Mouse (Mus musculus): ENCODE data around the gene Fam104a. TPM values are rescaled to one million over a fixed set of nuclear protein-coding genes. Genes with fewer than 3 reads are reported as not detected.

Gene Fam104a
- polyA plus RNA-seq, 1 experiment, result 40.1 TPM

- no peaks in the 10 kb centered on the region for H3K36me3 ChIP-seq (ENCODE audit: control insufficient read depth, insufficient read depth)
- no peaks in the 10 kb centered on the region for H3K27me3 ChIP-seq (ENCODE audit: control insufficient read depth, insufficient read depth, insufficient read length)
- no peak overlapping the region for H3ac ChIP-seq (ENCODE audit: control insufficient read depth, insufficient read length, low read depth)
- H3K4me3 ChIP-seq (ENCODE audit: insufficient read depth, poor library complexity, severe bottlenecking), result no peak overlapping the region
- no peaks in the 10 kb centered on the region for H3K79me2 ChIP-seq (ENCODE audit: control insufficient read depth, insufficient read depth)
- no peaks in the 10 kb centered on the region for H3K79me3 ChIP-seq (ENCODE audit: low read depth)
- TF ChIP-seq MAX (IDR thresholded peaks at IDR 0.05) (no peak), USF1 (IDR thresholded peaks at IDR 0.05; ENCODE audit: low read depth) (no peak), MYOG (IDR thresholded peaks at IDR 0.05; ENCODE audit: control insufficient read depth, extremely low read depth, insufficient read length) (no peak), CTCF (IDR thresholded peaks at IDR 0.05; ENCODE audit: control insufficient read depth, insufficient read depth, insufficient read length) (no peak), MYOD1 (IDR thresholded peaks at IDR 0.05; ENCODE audit: control insufficient read depth, insufficient read length, low read depth) (no peak), FOSL1 (IDR thresholded peaks at IDR 0.05; ENCODE audit: insufficient read depth, low read length, poor library complexity, severe bottlenecking) (no peak), CEBPB (IDR thresholded peaks at IDR 0.05; ENCODE audit: low read depth) (no peak)
These were observed 24.8 kb upstream of the Fam104a start for GRCm38 (mm10) chr11:113708629-113709213.

DNA sequence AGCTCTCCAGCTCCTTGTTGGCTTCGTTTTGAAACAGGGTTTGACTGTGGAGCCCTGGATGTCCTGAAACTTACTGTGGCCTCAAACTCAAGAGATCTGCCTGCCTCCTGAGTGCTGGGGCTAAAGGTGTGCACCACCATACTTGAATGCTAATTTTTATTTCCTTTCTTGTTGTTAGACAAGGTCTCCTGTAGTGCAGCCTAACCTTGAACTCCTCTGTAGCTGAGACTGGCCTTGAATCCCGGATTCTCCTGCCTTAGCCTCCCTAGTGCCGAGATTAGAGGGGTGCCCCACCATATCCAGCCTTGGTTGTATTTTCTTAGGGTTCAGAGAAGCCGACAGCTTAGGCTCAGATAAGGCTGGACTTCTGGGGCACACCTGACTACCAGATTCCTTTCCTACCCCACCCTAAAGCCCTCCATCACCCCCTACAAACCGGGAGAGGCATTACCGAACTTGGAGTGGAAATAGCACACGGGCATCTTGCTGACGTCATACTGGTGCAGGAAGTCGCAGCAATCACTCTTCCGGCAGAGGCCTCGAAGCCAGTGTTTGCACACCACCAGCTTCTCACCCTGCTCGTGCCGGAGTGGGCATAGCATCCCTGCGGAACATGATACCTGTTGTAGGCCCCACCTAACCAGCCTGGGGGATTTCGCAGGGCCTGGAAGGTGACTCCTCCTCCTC, 22.2 kb upstream of the Fam104a start:
- H3K79me2 ChIP-seq (ENCODE audit: control insufficient read depth, insufficient read depth), result no peaks in the 10 kb centered on the region
- no peak for TF ChIP-seq MYOD1 (IDR thresholded peaks at IDR 0.05; ENCODE audit: control insufficient read depth, insufficient read length, low read depth)
- no peak for TF ChIP-seq CTCF (IDR thresholded peaks at IDR 0.05; ENCODE audit: control insufficient read depth, insufficient read depth, insufficient read length)
- TF ChIP-seq CEBPB (IDR thresholded peaks at IDR 0.05; ENCODE audit: low read depth), result no peak
- no peak for TF ChIP-seq MAX (IDR thresholded peaks at IDR 0.05)
- no peak for TF ChIP-seq MYOG (IDR thresholded peaks at IDR 0.05; ENCODE audit: control insufficient read depth, extremely low read depth, insufficient read length)
- no peak for TF ChIP-seq USF1 (IDR thresholded peaks at IDR 0.05; ENCODE audit: low read depth)
- TF ChIP-seq FOSL1 (IDR thresholded peaks at IDR 0.05; ENCODE audit: insufficient read depth, low read length, poor library complexity, severe bottlenecking), result no peak
- no peak overlapping the region for H3K4me3 ChIP-seq (ENCODE audit: insufficient read depth, poor library complexity, severe bottlenecking)
- H3K79me3 ChIP-seq (ENCODE audit: low read depth), result no peaks in the 10 kb centered on the region
- no peaks in the 10 kb centered on the region for H3K36me3 ChIP-seq (ENCODE audit: control insufficient read depth, insufficient read depth)
- H3K27me3 ChIP-seq (ENCODE audit: control insufficient read depth, insufficient read depth, insufficient read length), result no peaks in the 10 kb centered on the region
- H3ac ChIP-seq (ENCODE audit: control insufficient read depth, insufficient read length, low read depth), result no peak overlapping the region

- TF ChIP-seq FOSL1 (IDR thresholded peaks at IDR 0.05; ENCODE audit: insufficient read depth, low read length, poor library complexity, severe bottlenecking) (no peak), CTCF (IDR thresholded peaks at IDR 0.05; ENCODE audit: control insufficient read depth, insufficient read depth, insufficient read length) (peak; percentile 97)
- H3K4me3 ChIP-seq (ENCODE audit: insufficient read depth, poor library complexity, severe bottlenecking), result no peak overlapping the region
These were observed 19.8 kb upstream of the Fam104a start for GRCm38 (mm10) chr11:113703758-113704157.

GRCm38 (mm10) chr11:113699643-113700042, 15.7 kb upstream of the Fam104a start:
- no peak for TF ChIP-seq USF1 (IDR thresholded peaks at IDR 0.05; ENCODE audit: low read depth)
- no peaks in the 10 kb centered on the region for H3K79me3 ChIP-seq (ENCODE audit: low read depth)
- no peaks in the 10 kb centered on the region for H3K79me2 ChIP-seq (ENCODE audit: control insufficient read depth, insufficient read depth)
- H3K36me3 ChIP-seq (ENCODE audit: control insufficient read depth, insufficient read depth), result peaks cover 4% of the 10 kb centered on the region
- H3K4me3 ChIP-seq (ENCODE audit: insufficient read depth, poor library complexity, severe bottlenecking), result no peak overlapping the region
- H3ac ChIP-seq (ENCODE audit: control insufficient read depth, insufficient read length, low read depth), result no peak overlapping the region
- H3K27me3 ChIP-seq (ENCODE audit: control insufficient read depth, insufficient read depth, insufficient read length), result no peaks in the 10 kb centered on the region

More at GRCm38 (mm10) chr11:113703758-113704157, 19.8 kb upstream of the Fam104a start:
- no peaks in the 10 kb centered on the region for H3K27me3 ChIP-seq (ENCODE audit: control insufficient read depth, insufficient read depth, insufficient read length)
- H3K36me3 ChIP-seq (ENCODE audit: control insufficient read depth, insufficient read depth), result no peaks in the 10 kb centered on the region
- H3K79me3 ChIP-seq (ENCODE audit: low read depth), result no peaks in the 10 kb centered on the region
- no peak overlapping the region for H3ac ChIP-seq (ENCODE audit: control insufficient read depth, insufficient read length, low read depth)
- no peaks in the 10 kb centered on the region for H3K79me2 ChIP-seq (ENCODE audit: control insufficient read depth, insufficient read depth)

DNA sequence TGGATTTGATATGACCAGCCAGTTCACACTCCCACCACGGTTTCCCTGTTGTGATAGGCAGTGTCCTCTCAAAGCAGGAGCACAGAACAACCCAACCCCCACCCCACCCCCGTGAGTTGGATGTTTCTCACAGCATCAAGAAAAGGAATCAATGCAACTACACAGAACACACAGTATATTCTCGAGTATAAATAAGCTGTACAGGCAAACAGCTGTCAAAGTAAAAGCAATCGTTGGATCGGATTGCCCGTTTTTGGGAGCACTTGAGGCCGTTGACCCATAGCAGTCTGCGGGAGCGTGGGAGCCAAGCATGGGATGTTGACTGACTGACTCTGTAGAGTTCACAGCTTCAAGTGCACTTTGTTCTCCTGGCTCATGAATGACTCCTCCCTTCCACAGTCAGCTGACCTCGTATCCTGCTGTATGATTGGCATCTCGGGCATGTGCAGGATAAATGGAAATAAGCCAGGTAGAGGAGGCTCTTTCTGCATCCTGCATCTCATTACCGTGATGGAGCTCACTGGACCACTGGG, 14.1 kb upstream of the Fam104a start:
- no peak overlapping the region for H3K4me3 ChIP-seq (ENCODE audit: insufficient read depth, poor library complexity, severe bottlenecking)
- no peaks in the 10 kb centered on the region for H3K79me2 ChIP-seq (ENCODE audit: control insufficient read depth, insufficient read depth)
- H3K27me3 ChIP-seq (ENCODE audit: control insufficient read depth, insufficient read depth, insufficient read length), result no peaks in the 10 kb centered on the region
- H3K36me3 ChIP-seq (ENCODE audit: control insufficient read depth, insufficient read depth), result peaks cover 8% of the 10 kb centered on the region
- H3K79me3 ChIP-seq (ENCODE audit: low read depth), result no peaks in the 10 kb centered on the region
- TF ChIP-seq CTCF (IDR thresholded peaks at IDR 0.05; ENCODE audit: control insufficient read depth, insufficient read depth, insufficient read length), result no peak
- no peak for TF ChIP-seq FOSL1 (IDR thresholded peaks at IDR 0.05; ENCODE audit: insufficient read depth, low read length, poor library complexity, severe bottlenecking)
- no peak for TF ChIP-seq USF1 (IDR thresholded peaks at IDR 0.05; ENCODE audit: low read depth)
- no peak for TF ChIP-seq MYOG (IDR thresholded peaks at IDR 0.05; ENCODE audit: control insufficient read depth, extremely low read depth, insufficient read length)
- no peak for TF ChIP-seq MAX (IDR thresholded peaks at IDR 0.05)
- no peak for TF ChIP-seq CEBPB (IDR thresholded peaks at IDR 0.05; ENCODE audit: low read depth)
- TF ChIP-seq MYOD1 (IDR thresholded peaks at IDR 0.05; ENCODE audit: control insufficient read depth, insufficient read length, low read depth), result no peak
- no peak overlapping the region for H3ac ChIP-seq (ENCODE audit: control insufficient read depth, insufficient read length, low read depth)

DNA sequence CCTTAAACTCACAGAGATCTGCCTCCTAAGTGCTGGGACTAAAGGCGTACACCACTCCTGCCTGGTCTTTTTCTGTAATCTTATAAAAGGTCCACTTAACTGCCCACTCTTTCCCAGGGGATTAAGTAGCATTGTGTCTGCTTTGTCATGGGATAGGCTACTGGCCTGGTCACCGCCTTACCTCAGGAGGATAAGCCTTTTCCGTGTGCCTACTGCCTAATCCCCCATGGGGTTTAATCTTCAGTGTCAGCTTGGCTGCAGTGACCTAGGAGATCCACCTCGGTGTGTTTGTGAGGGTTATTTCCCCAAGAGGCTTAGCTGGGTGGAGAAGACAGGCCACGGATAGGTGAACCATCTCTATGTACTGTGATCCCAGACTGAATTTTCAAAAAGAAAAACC, 13.6 kb upstream of the Fam104a start:
- peaks cover 13% of the 10 kb centered on the region for H3K36me3 ChIP-seq (ENCODE audit: control insufficient read depth, insufficient read depth)
- H3K79me2 ChIP-seq (ENCODE audit: control insufficient read depth, insufficient read depth), result no peaks in the 10 kb centered on the region
- TF ChIP-seq MYOG (IDR thresholded peaks at IDR 0.05; ENCODE audit: control insufficient read depth, extremely low read depth, insufficient read length), result no peak
- no peaks in the 10 kb centered on the region for H3K79me3 ChIP-seq (ENCODE audit: low read depth)
- no peaks in the 10 kb centered on the region for H3K27me3 ChIP-seq (ENCODE audit: control insufficient read depth, insufficient read depth, insufficient read length)
- no peak overlapping the region for H3K4me3 ChIP-seq (ENCODE audit: insufficient read depth, poor library complexity, severe bottlenecking)
- no peak overlapping the region for H3ac ChIP-seq (ENCODE audit: control insufficient read depth, insufficient read length, low read depth)
